Mouse (Mus musculus) hindbrain, embryonic 14.5 days (tissue): ENCODE results near the gene Dennd5a. TPM values are rescaled to one million over a fixed set of nuclear protein-coding genes. Genes with fewer than 3 reads are reported as not detected.

Experiments
- ATAC-seq: fragments of 200-750 bp; cut with Nextera tagmentation; 2 replicates; pipeline ENCODE4 v1.8.0; 2017; ENCODE audit warnings: moderate number of reproducible peaks, mild to moderate bottlenecking, moderate TSS enrichment, moderate library complexity; ENCODE audit not compliant: low FRiP score
- DNase-seq: peaks from one replicate; pipeline ENCODE4 v3.0.0-alpha.2; 2015; ENCODE audit warnings: low spot score
- H3K27ac ChIP-seq: fragments of 300-500 bp; sonication (generic); 2 replicates; pipeline ENCODE4 v1.5.1; 2014; ENCODE audit warnings: mild to moderate bottlenecking, moderate library complexity
- H3K27me3 ChIP-seq: fragments of 300-500 bp; sonication (generic); 2 replicates; pipeline ENCODE4 v1.6.1; 2014; ENCODE audit warnings: mild to moderate bottlenecking, low read length, mixed read lengths; ENCODE audit not compliant: control insufficient read depth, insufficient read depth
- H3K36me3 ChIP-seq: fragments of 300-500 bp; sonication (generic); replicated peaks from 2 replicates; pipeline ENCODE4 v1.6.1; 2014; ENCODE audit not compliant: control insufficient read depth, insufficient read depth
- H3K4me1 ChIP-seq: fragments of 300-500 bp; sonication (generic); replicated peaks from 2 replicates; pipeline ENCODE4 v1.6.1; 2014; ENCODE audit warnings: antibody characterized with exemption, low read length, mixed read lengths; ENCODE audit not compliant: control insufficient read depth, insufficient read depth
- H3K4me2 ChIP-seq: fragments of 300-500 bp; sonication (generic); replicated peaks from 2 replicates; pipeline ENCODE4 v1.6.1; 2014; ENCODE audit warnings: mild to moderate bottlenecking, moderate library complexity
- H3K4me3 ChIP-seq: fragments of 300-500 bp; sonication (generic); replicated peaks from 2 replicates; pipeline ENCODE4 v1.5.1; 2014; ENCODE audit warnings: mild to moderate bottlenecking, low read length
- H3K9ac ChIP-seq: fragments of 300-500 bp; sonication (generic); 2 replicates; pipeline ENCODE4 v1.6.1; 2014
- H3K9me3 ChIP-seq: fragments of 300-500 bp; sonication (generic); 2 replicates; pipeline ENCODE4 v1.6.1; 2016; ENCODE audit warnings: low read length; ENCODE audit not compliant: control insufficient read depth
- WGBS: fragments of 180-500 bp; shearing (Covaris S2); extraction: QIAGEN DNeasy Blood & Tissue Kit; methylation state at CpG from one replicate; pipeline ENCODE4 v1.1.7; 2014; 5-methylcytosine and 5-hydroxymethylcytosine counted together
- polyA plus RNA-seq: library from polyadenylated mRNA; unstranded; fragments of >200 nt; fragmentation: Nextera tagmentation; extraction: Ambion mirVana; gene quantifications from 2 replicates; pipeline ENCODE4 v1.2.1, GENCODE M21; 2014

Gene Dennd5a
- polyA plus RNA-seq, 1 experiment from 2014 or later = 55.3 TPM

DNA sequence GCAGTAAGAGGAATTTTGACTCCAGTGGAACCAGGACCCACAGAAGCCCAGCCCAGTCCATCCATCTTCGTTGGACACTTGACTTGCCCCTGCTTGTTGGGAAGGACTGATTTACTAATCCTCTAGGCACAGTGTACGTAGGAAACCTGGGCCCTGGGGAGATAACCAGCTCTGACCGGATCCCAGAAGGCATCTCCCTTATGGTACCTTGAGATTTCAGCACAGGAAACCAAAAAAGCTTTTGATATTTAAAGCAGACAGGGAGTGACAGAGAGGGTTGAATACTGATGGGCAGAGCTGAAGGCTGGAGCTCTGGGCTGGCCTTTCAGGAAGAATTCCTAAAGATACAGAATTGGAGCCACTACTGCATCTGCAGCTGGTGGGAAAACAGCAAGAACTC lies 84.7 kb downstream of the Dennd5a start:
- no peaks in the 10 kb centered on the region for H3K4me1 ChIP-seq
- no peaks in the 10 kb centered on the region for H3K36me3 ChIP-seq
- H3K27ac ChIP-seq = no peak overlapping the region
- no peaks in the 10 kb centered on the region for H3K9me3 ChIP-seq
- 52% methylated on average over 3 of the region's 3 CpGs for WGBS
- no peak overlapping the region for H3K9ac ChIP-seq
- ATAC-seq = no peak
- H3K4me3 ChIP-seq = no peak overlapping the region
- H3K4me2 ChIP-seq = no peak overlapping the region
- H3K27me3 ChIP-seq = no peaks in the 10 kb centered on the region
- no peak for DNase-seq

DNA sequence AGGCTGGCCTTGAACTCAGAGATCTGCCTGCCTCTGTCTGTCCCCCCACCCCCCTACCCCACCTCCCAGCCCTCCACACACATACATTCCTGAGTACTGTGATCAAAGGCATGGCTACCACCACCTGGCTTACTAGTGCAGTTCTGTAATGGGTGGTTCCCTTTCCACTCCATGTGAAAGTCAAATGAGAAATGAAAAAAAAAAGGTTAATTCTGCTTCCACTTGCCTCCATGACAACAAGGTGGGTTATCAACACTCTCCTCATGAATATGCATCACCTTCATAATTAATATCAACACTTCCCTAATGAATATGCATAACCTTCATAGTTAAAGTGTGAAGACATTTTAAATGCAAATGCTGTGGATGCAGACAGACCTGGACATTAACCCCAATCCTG lies 85.2 kb downstream of the Dennd5a start:
- Histone ChIP-seq H3K4me3 (no peak overlapping the region), H3K9me3 (no peaks in the 10 kb centered on the region), H3K27me3 (no peaks in the 10 kb centered on the region), H3K4me2 (no peak overlapping the region), H3K4me1 (no peaks in the 10 kb centered on the region), H3K36me3 (no peaks in the 10 kb centered on the region), H3K27ac (no peak overlapping the region), H3K9ac (no peak overlapping the region)
- no peak; the same call in 1 of the 2 replicates for ATAC-seq
- DNase-seq = no peak

DNA sequence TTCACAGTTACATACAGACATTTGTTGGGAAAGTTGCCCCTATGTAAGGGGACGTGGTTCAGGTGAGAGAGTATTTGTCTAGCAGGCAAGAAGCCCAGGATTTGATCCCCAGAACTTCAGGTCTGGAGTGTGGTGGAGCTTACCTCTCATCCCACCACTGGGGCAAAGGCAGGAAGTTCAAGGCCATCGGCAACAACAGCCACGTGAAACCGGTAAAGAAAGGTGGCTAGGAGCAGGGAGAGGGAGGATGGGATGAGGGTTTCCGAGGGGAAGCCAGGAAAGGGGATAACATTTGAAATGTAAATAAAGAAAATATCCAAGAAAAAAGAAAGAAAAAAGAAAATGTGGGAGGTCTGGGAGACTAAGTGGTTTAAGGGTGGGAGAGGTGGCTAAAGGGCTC lies 87.1 kb downstream of the Dennd5a start:
- Histone ChIP-seq H3K9ac (no peak overlapping the region), H3K4me2 (no peak overlapping the region), H3K4me3 (no peak overlapping the region), H3K27ac (no peak overlapping the region), H3K9me3 (no peaks in the 10 kb centered on the region), H3K4me1 (no peaks in the 10 kb centered on the region), H3K27me3 (no peaks in the 10 kb centered on the region), H3K36me3 (no peaks in the 10 kb centered on the region)
- DNase-seq = no peak
- WGBS = 56% methylated on average over 5 of the region's 5 CpGs
- no peak for ATAC-seq

DNA sequence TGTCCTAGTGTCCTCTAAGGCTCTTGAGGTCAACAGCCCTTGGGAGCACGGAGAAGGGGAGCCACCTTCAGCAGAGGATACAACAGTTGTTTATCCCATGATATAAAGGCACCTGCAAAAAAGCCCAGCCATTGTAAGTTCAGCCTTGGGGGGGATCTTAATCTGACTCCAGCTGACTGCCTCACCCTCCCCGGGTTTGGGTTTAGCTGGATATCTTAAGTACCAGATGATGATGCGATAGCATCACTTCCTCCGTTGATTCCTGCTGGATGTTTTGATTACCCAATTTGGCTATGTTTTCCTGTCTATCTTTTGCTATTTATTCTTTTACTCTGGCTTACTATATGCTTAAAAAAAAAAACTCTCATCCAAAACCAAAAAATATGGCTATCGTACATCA lies 89.0 kb downstream of the Dennd5a start:
- DNase-seq (no peak), ATAC-seq (no peak)
- no peak overlapping the region for H3K27ac ChIP-seq
- no peaks in the 10 kb centered on the region for H3K9me3 ChIP-seq
- H3K36me3 ChIP-seq = no peaks in the 10 kb centered on the region
- no peak overlapping the region for H3K4me3 ChIP-seq
- 91% methylated on average over 5 of the region's 5 CpGs for WGBS
- H3K9ac ChIP-seq = no peak overlapping the region
- no peak overlapping the region for H3K4me2 ChIP-seq
- H3K4me1 ChIP-seq = no peaks in the 10 kb centered on the region
- no peaks in the 10 kb centered on the region for H3K27me3 ChIP-seq

DNA sequence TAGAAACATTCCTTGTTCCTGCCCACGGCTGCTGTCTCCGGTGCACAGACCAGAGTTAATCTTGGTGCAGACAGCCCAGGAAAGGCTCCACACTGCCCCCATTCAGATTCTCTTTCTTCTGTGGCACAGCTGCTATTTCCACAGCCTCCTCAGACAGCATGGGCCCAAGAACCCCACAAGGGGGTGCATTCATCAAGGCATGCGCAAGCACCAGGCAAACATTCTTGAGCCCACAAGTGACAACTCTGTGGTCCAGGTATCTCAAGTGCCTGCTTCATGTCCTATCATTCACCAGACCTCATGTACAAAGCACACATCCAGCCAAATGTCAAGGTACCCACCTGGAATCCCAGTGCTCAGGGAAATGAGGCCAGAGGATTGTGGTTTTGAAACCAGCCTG lies 91.8 kb downstream of the Dennd5a start:
- H3K4me2 ChIP-seq = no peak overlapping the region
- ATAC-seq (no peak), DNase-seq (no peak)
- no peak overlapping the region for H3K4me3 ChIP-seq
- peaks cover 8% of the 10 kb centered on the region for H3K4me1 ChIP-seq
- 13% methylated on average over 3 of the region's 3 CpGs for WGBS
- no peaks in the 10 kb centered on the region for H3K9me3 ChIP-seq
- H3K9ac ChIP-seq = no peak overlapping the region
- H3K27me3 ChIP-seq = peaks cover 15% of the 10 kb centered on the region; the same call in 1 of the 2 replicates
- no peak overlapping the region for H3K27ac ChIP-seq
- no peaks in the 10 kb centered on the region for H3K36me3 ChIP-seq

DNA sequence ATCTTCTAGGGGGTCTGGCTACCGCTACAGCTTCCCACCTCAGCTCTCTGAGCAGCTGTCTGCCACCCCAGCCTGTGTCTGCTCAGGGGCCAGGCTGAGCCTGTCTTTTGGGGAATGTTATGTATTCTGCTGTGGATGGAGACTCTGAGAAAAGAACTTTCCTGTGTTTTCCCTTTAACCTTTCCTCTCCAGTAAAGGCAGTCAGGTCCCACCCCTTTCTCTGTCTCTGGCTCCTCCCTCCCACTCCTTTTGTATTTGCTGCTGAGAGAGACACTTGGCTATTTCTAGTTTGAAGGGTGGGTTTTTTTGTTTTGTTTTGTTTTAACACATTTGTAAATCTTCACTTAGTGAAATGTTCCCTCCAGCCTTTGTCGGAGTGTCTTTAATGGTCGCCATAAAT lies 93.6 kb downstream of the Dennd5a start:
- no peak overlapping the region for H3K27ac ChIP-seq
- no peak overlapping the region for H3K4me2 ChIP-seq
- peaks cover 8% of the 10 kb centered on the region for H3K4me1 ChIP-seq
- peaks cover 15% of the 10 kb centered on the region; the same call in 1 of the 2 replicates for H3K27me3 ChIP-seq
- H3K9me3 ChIP-seq = no peaks in the 10 kb centered on the region
- no peak for ATAC-seq
- no peak overlapping the region for H3K9ac ChIP-seq
- H3K4me3 ChIP-seq = no peak overlapping the region
- no peak for DNase-seq
- no peaks in the 10 kb centered on the region for H3K36me3 ChIP-seq
- WGBS = 30% methylated on average over 3 of the region's 3 CpGs

DNA sequence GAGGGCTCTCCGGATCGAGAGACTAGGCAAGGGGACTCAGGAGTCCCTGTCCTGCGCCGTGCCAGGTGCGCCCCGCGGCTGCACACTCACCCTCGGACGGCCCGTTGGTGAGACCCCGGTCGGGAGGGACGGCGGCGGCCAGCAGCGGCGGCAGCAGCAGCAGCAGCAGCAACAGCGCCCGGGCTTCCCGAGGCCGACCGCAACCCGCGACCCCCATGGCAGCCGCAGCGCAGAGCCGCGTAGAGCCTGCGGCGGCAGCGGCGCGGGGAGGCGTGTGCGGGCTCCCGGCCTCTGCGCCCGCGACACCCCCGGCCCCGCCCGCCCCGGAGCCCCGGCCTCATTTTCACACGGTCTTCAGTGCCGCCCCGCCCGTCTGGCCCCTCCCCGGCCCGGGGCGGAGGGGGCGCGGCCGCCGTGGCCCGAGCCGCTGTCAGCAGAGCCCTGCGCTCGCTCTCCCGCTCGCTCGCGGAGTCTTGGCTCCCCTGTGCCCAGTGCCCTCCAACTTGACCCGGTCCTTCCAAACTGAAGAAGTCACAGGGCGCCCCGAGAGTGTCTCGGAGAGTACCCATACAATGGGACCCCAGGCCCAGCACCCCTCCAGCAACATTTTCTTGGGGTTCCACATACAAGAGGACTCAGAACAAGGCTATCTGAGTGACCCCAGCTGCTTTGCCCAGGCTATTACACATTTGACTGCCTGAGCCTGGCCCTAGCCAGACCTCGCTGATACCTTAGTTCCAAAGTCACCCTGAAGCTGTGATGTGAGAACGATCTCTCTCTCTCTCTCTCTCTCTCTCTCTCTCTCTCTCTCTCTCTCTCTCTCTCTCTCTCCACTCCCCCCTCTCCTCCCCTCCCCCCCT lies 94.7 kb downstream of the Dennd5a start, which contains the start of gene Scube2:
Gene Scube2, minus strand, starts transcription at position 310 of the 860 bp plus-strand sequence.
- peak; percentile 38 for DNase-seq
- WGBS = under 1% methylated on average over 64 of the region's 69 CpGs

DNA sequence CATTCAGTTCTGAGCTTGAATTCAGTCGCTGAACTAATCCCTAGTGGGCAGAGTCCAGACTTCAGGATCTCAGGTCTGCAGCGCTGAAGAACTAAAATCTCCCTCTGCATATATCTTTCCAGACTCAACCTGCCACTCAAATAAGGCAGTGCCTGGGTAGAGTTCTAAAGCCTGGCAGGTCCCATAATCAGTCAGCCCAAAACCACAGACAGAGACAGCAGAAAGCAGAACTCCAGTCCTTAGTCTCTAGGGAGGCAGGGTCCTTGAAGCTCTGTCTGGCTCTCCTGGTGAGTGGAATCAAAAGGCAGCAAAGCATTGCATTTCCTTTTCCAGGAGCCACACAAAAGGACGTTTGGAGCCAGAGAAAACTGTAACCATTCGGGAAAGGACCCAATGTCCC lies 96.7 kb downstream of the Dennd5a start:
- ATAC-seq (no peak), DNase-seq (no peak)
- Histone ChIP-seq H3K9ac (no peak overlapping the region), H3K27ac (no peak overlapping the region), H3K36me3 (no peaks in the 10 kb centered on the region), H3K9me3 (no peaks in the 10 kb centered on the region), H3K4me3 (no peak overlapping the region), H3K4me1 (peaks cover 8% of the 10 kb centered on the region), H3K27me3 (peaks cover 15% of the 10 kb centered on the region; the same call in 1 of the 2 replicates), H3K4me2 (no peak overlapping the region)
- 15% methylated on average over 4 of the region's 4 CpGs for WGBS

More for the DNA sequence above, 94.7 kb downstream of the Dennd5a start, which contains the start of gene Scube2:
- peak within 1 kb of the TSS; percentile 96 for H3K4me2 ChIP-seq
- peaks cover 15% of the 10 kb centered on the region; the same call in 1 of the 2 replicates for H3K27me3 ChIP-seq
- H3K4me3 ChIP-seq = peak within 1 kb of the TSS; percentile 61
- H3K9ac ChIP-seq = peak within 1 kb of the TSS; percentile 71
- H3K4me1 ChIP-seq = peaks cover 8% of the 10 kb centered on the region
- peak; percentile 78 for ATAC-seq
- H3K36me3 ChIP-seq = no peaks in the 10 kb centered on the region
- no peaks in the 10 kb centered on the region for H3K9me3 ChIP-seq
- H3K27ac ChIP-seq = no peak within 1 kb of the TSS

DNA sequence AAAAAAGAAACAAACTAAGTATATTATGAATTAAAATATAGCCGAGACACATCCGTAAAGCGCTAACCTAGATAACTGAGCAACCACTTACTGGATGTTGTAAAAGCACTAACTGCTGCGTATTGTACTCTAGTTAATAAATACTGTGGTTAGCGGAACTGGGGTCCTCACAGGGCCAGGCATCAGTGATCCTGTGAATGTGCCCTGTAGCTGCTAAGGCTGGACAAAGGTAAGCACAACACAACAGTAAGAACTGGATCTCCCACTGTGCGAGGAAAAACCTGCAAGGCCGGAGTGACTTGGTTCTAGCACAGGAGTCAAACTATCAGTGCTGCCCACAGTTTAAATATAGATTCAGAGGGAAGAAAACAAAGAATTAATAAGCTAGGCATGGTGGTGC lies 100.1 kb downstream of the Dennd5a start:
- no peak overlapping the region for H3K9ac ChIP-seq
- H3K4me2 ChIP-seq = no peak overlapping the region
- peaks cover 14% of the 10 kb centered on the region; the same call in 1 of the 2 replicates for H3K27me3 ChIP-seq
- no peaks in the 10 kb centered on the region for H3K9me3 ChIP-seq
- H3K27ac ChIP-seq = no peak overlapping the region
- H3K36me3 ChIP-seq = no peaks in the 10 kb centered on the region
- no peak for ATAC-seq
- WGBS = 84% methylated on average over 7 of the region's 7 CpGs
- no peak for DNase-seq
- H3K4me1 ChIP-seq = peaks cover 3% of the 10 kb centered on the region; the same call in 1 of the 2 replicates
- H3K4me3 ChIP-seq = no peak overlapping the region
